ENCODE assay signal across 8 mouse cellular contexts in the genomic region with DNA sequence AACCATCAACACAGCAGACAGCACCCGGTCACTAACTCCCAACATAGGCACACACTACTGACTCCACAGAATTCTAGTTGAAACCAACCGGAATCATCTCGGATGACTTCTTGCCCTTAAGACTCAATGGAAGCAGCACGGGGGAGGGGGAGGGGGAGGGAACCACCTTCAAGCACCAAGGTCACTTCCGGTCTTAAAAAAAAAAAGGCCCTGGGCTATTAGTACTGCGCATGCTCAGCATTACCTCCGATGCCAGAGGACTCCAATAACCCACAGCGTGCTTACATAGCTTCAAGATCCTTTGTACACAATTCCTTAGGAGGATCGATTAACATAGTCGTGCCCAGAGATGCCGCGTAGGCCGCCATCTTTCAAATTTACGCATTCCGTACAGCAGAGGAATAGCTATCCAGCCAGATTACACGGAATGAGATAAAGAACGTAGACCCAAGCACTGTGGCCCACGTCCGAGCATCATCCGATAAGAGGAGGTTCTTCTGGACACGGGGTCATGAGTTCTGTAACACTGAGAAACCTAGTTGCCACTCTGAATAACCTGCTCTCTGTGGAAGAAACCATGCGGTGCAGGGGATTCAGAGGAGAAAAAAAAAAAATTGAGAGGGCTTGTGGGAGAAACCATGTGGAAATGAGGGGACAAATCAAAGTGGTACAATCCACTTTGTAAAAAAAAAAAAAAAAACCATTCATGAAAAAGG. TPM values are rescaled to one million over a fixed set of nuclear protein-coding genes. Genes with fewer than 3 reads are reported as not detected.
DNase-seq lines count a peak whose midpoint lies in the region; ATAC-seq lines count a peak whose summit lies in the region.

A gene (minus strand): TSS at position 607 of the 716 bp plus-strand sequence.

- no peaks in the 10 kb centered on the region for H3K27me3 ChIP-seq in hindbrain, embryonic 16.5 days (replicated peaks; ENCODE audit: control insufficient read depth, insufficient read depth, low read length)

- peak; percentile 93 for DNase-seq in ZHBTc4 (ENCODE audit: low read depth, low spot score)
- peak; percentile 23 to 64 for DNase-seq in cerebellum, postnatal 4 days (ENCODE audit: low spot score in 2 of 2)
- peak; percentile 53 for DNase-seq in gastrocnemius, adult 18-20 months (ENCODE audit: low spot score)
- peak; percentile 60 to 73 for DNase-seq in left cerebral cortex, adult 18-20 months (ENCODE audit: low spot score in 2 of 2)
- peak; percentile 69 to 79 for DNase-seq in right cerebral cortex, adult 2 months (ENCODE audit: low spot score in 2 of 2)
- peak; percentile 37 to 51 for DNase-seq in urinary bladder, postnatal 36 days (ENCODE audit: low spot score in 2 of 2)

- peak within 1 kb of the TSS; percentile 75 for H3K9ac ChIP-seq in hindbrain, embryonic 16.5 days (ENCODE audit: low read depth, low read length)

- ATAC-seq in hindbrain, embryonic 16.5 days = peak; percentile 90

- H3K79me2 ChIP-seq in macrophage (ENCODE audit: inconsistent target) = no peaks in the 10 kb centered on the region

- peaks cover 17% of the 10 kb centered on the region for H3K36me3 ChIP-seq in hindbrain, embryonic 16.5 days (ENCODE audit: control insufficient read depth, insufficient read depth, low read length)
- H3K36me3 ChIP-seq in macrophage (ENCODE audit: inconsistent target) = no peaks in the 10 kb centered on the region

- no peaks in the 10 kb centered on the region for H3K9me3 ChIP-seq in hindbrain, embryonic 16.5 days (ENCODE audit: control insufficient read depth, low read length)

- H3K4me1 ChIP-seq in hindbrain, embryonic 16.5 days (ENCODE audit: control insufficient read depth, insufficient read depth, low read depth, low read length) = peaks cover 15% of the 10 kb centered on the region

- peak within 1 kb of the TSS; percentile 68 for H3K4me2 ChIP-seq in hindbrain, embryonic 16.5 days (ENCODE audit: low read length)

- H3K4me3 ChIP-seq in hindbrain, embryonic 16.5 days (ENCODE audit: low read length) = peak within 1 kb of the TSS; percentile 67
- peak within 1 kb of the TSS; percentile 63 for H3K4me3 ChIP-seq in macrophage (ENCODE audit: inconsistent target)

- WGBS in hindbrain, embryonic 16.5 days = under 1% methylated on average over 22 of the region's 22 CpGs
- under 1% methylated on average over 22 of the region's 22 CpGs for WGBS in macrophage (ENCODE audit: missing documents)

- peak within 1 kb of the TSS; percentile 97 for H3K27ac ChIP-seq in hindbrain, embryonic 16.5 days (ENCODE audit: low read depth, low read length)
- H3K27ac ChIP-seq in macrophage = peak within 1 kb of the TSS; percentile 68

RNA-seq across cellular contexts. Expression of the gene that starts here (rescaled TPM):
- 1 to 10 TPM; 7.9 to 8.1 TPM for total RNA-seq in gastrocnemius, adult 18-20 months (2021)
- polyA plus RNA-seq in hindbrain, embryonic 16.5 days (2015; fragmentation: Nextera tagmentation; extraction: Ambion mirVana) = 12.9 and 14.2 TPM in 2 replicates
- 10 to 100 TPM; 19.8 to 22.5 TPM for total RNA-seq in left cerebral cortex, adult 18-20 months (2021)
- total RNA-seq in macrophage (2018; cell fraction: chromatin; rRNA removed) = 10 to 100 TPM in 15 of 26 experiments, 1 to 10 TPM in 11; 2.2 to 18.6 (median 10.8) TPM
- total RNA-seq in macrophage (2018; cell fraction: cytosol; rRNA removed) = 1 to 10 TPM in 22 of 26 experiments, under 1 TPM in 4; 0.51 to 6.0 (median 3.6) TPM
- 10 to 100 TPM in 10 of 26 experiments, 1 to 10 TPM in 16; 1.2 to 14.1 (median 8.6) TPM for total RNA-seq in macrophage (2018; cell fraction: nucleus; rRNA removed)
- polyA plus RNA-seq in macrophage (2018) = 2.9 to 5.0 TPM (median 3.6 TPM) in 3 replicates

Comparison
In these comparisons a context has a peak if more than half of its experiments do, and no peak if none do; other contexts are left out.
1. Peak in every context shown above with its lines: DNase-seq, ATAC-seq, H3K4me3 ChIP-seq and H3K27ac ChIP-seq.